Mouse (Mus musculus) cerebellum, adult 11-12 months (tissue): ENCODE measurements at regions not wholly inside any gene's neighbourhood (a gene's known extent, or its start where the extent isn't known, plus 50 kb on each side); places are given as distances from the start of the nearest gene placed in this dataset.
"Not testable (repeated sequence)": the region's sequence is repeated elsewhere in the genome, so short reads cannot be mapped to it uniquely, and the experiment has no call there.

Source experiments
- DNase-seq: peaks from one replicate; pipeline ENCODE4 v3.0.0; 2022

GRCm38 (mm10) chr16:8914183-8914582 is 84.3 kb downstream of the 1810013L24Rik start:
- not testable (repeated sequence) for DNase-seq

- DNase-seq: no peak
These were observed 86.2 kb downstream of the 1810013L24Rik start for GRCm38 (mm10) chr16:8916091-8916490.

GRCm38 (mm10) chr16:8918741-8919535 is 89.0 kb downstream of the 1810013L24Rik start:
- DNase-seq: peak; percentile 39

- no peak for DNase-seq
These were observed 94.8 kb downstream of the 1810013L24Rik start for GRCm38 (mm10) chr16:8924732-8925131.

GRCm38 (mm10) chr16:8931961-8932360 is 102.1 kb downstream of the 1810013L24Rik start:
- DNase-seq: no peak

GRCm38 (mm10) chr16:8933121-8933520 is 103.2 kb downstream of the 1810013L24Rik start:
- DNase-seq: no peak

- no peak for DNase-seq
These were observed 106.5 kb downstream of the 1810013L24Rik start for GRCm38 (mm10) chr16:8936446-8936845.

- DNase-seq: peak; percentile 75
These were observed 108.6 kb downstream of the 1810013L24Rik start for GRCm38 (mm10) chr16:8938516-8938915.

- peak; percentile 46 for DNase-seq
These were observed 109.2 kb downstream of the 1810013L24Rik start for GRCm38 (mm10) chr16:8939136-8939535.

- no peak for DNase-seq
These were observed 114.7 kb downstream of the 1810013L24Rik start for GRCm38 (mm10) chr16:8944412-8945102.

GRCm38 (mm10) chr16:8947846-8948245 is 117.9 kb downstream of the 1810013L24Rik start:
- DNase-seq: no peak

- no peak for DNase-seq
These were observed 121.4 kb downstream of the 1810013L24Rik start for GRCm38 (mm10) chr16:8951156-8951899.

GRCm38 (mm10) chr16:8961739-8962138 is 131.8 kb downstream of the 1810013L24Rik start:
- DNase-seq: no peak

GRCm38 (mm10) chr16:8993521-8994250 is 163.8 kb downstream of the 1810013L24Rik start:
- DNase-seq: no peak

GRCm38 (mm10) chr16:8994521-8994920 is 164.6 kb downstream of the 1810013L24Rik start:
- no peak for DNase-seq

- DNase-seq: no peak
These were observed 167.3 kb downstream of the 1810013L24Rik start for GRCm38 (mm10) chr16:8997250-8997649.

- no peak for DNase-seq
These were observed 174.1 kb downstream of the 1810013L24Rik start for GRCm38 (mm10) chr16:9004012-9004411.

GRCm38 (mm10) chr16:9005933-9006332 is 176.0 kb downstream of the 1810013L24Rik start:
- no peak for DNase-seq

- peak; percentile 58 for DNase-seq
These were observed 179.6 kb downstream of the 1810013L24Rik start for GRCm38 (mm10) chr16:9009361-9010083.

GRCm38 (mm10) chr16:9011077-9011476 is 181.2 kb downstream of the 1810013L24Rik start:
- DNase-seq: no peak

- DNase-seq: no peak
These were observed 181.8 kb downstream of the 1810013L24Rik start for GRCm38 (mm10) chr16:9011691-9012090.
